Mouse (Mus musculus) liver, postnatal 0 days (tissue): ENCODE data around the gene Ddx55.
A peak's percentile ranks its signal among the peaks of the same experiment; 100 is the strongest.

Experiments used
- CTCF ChIP-seq: sonication (generic); IDR thresholded peaks from 2 replicates; pipeline ENCODE4 v1.5.1; 2016; ENCODE audit warnings: antibody characterized with exemption, low read depth
- EP300 ChIP-seq: IDR thresholded peaks from 2 replicates; pipeline ENCODE4 v1.6.1; 2016; ENCODE audit warnings: antibody characterized with exemption, low read depth, mild to moderate bottlenecking

GRCm38 (mm10) chr5:124506731-124507359 is 45.8 kb upstream of the Ddx55 start:
- peak; percentile 31 for TF ChIP-seq CTCF
- no peak for TF ChIP-seq EP300
